Mouse (Mus musculus) embryo, embryonic 11.5 days (tissue): ENCODE results near the gene Nsrp1.
A peak's percentile ranks its signal among the peaks of the same experiment; 100 is the strongest.

Experiments
- DNase-seq: peaks from one replicate; pipeline ENCODE4 v3.0.0-alpha.2; 2012; ENCODE audit warnings: low read depth, low spot score

Nsrp1 gene

GRCm38 (mm10) chr11:77042816-77043215 lies 35.4 kb downstream of the Nsrp1 start:
- DNase-seq = no peak

DNA sequence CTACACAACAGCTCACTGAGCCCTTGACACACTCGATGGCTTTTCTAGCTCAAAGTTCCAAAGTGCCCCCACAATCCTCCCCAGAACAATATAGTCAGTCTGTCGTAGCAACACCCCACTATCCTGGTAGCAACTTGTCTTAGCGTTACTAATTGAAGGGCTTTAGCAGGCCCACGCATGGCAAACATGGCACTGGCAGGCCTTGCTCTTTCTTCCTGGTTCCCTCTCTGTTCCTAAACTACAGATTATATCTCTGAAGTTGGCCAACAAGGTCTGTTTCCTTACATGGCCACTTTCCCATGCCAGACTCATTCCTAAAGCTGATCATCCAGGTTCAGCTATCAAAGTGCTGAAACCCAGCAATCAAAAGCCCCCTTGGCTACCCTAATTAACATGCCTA lies 36.3 kb downstream of the Nsrp1 start:
- no peak for DNase-seq

DNA sequence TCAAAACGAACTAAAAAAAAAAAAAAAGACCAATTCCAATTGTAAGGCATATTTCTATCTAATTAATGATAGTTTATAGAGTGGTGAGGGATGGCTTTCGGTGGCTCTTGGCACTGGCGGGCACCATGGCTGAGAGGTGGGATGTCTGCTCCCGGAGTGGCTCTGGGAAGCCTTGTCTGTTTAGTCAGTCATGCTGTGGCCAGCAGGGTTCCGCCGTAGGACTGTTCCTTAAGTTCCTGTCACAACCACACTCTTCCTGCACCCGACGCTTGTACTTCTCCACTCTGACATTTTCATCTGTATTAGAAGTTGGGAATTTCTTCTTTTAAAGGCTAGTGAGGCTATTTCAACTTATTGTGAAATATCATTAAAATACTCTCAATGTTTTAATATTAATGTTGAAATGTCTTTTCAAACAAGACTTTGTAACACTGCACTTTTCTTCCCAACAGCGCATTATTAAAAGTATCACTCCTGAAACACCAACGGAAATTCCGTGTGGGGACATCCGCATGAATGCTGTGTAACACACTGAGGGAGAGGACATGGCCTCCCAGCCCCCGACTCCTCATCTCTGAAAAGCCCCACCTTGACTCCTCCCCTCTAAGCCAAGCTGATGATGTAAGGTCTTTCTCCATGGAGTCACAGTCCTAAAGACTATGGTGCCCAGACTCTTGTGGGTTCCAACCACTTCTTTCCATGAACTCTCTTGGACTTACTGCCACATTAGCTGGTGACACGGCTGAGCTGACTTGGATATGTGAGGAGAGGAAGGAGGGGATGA lies 46.9 kb downstream of the Nsrp1 start:
- no peak for DNase-seq

DNA sequence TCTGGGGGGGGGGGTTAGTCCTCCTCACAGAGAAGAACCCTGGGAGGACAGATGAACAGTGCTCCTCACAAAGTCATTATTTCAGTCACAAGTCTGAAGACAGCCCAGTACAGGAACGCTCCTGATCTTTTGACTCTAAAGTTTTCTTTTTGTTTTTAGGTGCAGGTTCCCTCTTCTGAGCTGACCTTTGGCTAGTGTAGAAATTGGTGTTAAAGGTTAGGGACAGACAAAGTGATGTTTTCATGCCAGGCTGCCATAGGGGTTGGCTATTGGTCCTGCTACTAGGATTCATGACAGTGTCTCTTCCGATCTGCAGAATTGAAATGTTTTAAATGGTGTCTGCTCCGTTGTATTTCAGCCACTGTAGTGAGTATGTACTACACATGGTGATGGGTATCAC lies 50.1 kb downstream of the Nsrp1 start:
- no peak for DNase-seq

DNA sequence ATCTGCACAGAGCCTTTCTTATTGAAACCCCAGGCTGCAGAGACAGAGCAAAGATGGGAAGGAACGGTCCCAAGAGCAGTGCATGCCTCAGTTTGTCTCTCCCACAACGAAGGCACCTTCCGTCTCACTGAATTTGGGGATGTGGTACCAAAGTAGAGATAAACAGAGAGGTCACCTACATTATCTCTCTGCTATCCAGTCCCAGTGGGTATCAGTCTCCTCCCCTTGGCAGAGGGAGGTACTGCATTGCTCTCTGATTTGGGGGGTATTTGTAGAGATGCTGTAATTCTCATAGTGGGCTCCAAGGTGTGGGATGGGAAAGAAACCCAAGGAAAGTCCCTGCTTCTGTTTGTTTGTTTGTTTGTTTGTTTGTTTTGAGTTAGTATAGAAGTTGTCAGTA lies 51.7 kb downstream of the Nsrp1 start:
- no peak for DNase-seq

GRCm38 (mm10) chr11:77021749-77022396 lies 56.4 kb downstream of the Nsrp1 start:
- DNase-seq = no peak

GRCm38 (mm10) chr11:77019539-77019938 lies 58.7 kb downstream of the Nsrp1 start:
- no peak for DNase-seq

DNA sequence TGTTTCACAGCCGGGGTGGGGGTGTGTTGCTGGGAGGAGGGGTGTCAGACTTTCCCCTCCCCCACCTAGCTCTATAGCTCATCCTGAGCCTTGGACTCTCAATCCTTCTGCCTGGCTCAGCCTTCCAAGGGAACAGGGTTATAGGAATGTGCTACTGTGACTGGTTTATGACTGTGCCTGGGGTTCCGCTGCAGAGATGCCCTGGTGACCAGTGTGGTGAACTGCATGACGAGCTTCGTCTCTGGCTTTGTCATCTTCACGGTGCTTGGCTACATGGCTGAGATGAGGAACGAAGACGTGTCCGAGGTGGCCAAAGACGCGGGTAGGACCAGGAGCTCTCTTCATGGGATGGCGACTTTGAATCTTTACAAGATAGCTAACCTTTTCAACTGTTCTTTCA lies 60.2 kb downstream of the Nsrp1 start:
- DNase-seq = no peak

DNA sequence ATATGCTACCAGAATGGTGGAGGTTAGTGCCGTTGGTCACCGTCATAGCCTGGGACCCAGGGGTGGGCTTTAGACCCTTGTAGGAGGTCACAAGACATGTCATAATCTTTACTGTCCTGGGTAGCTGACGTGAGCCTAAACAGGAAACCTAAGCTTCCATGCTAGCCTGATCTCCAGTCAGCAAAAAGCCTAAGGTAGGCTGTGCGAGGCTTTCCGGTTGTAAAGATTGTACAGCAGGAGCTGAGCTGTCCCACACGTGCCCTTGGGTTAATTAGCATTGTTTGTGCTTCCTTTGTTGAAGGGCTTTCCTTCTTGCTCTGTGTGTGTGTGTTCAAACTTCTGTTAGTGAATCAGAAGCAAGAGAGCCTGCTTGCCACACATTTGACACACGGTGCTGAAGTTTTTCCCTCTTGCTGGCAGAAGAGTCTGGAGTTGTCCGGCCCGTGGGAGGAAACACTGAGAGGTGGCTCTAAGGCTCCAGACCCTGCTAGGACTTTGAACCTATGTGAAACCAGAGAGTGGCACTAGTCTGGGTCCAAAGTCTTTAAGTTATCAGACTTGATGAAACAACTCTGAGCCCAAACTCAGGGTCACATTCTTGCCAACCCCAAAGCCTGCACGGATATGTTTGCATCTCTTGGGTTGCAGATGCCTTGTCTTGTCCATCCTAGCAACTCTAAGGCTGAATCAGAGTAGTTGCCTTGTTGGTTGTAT lies 67.3 kb downstream of the Nsrp1 start:
- DNase-seq = no peak

- DNase-seq = no peak
Measured at GRCm38 (mm10) chr11:77009069-77010025, 68.9 kb downstream of the Nsrp1 start.

DNA sequence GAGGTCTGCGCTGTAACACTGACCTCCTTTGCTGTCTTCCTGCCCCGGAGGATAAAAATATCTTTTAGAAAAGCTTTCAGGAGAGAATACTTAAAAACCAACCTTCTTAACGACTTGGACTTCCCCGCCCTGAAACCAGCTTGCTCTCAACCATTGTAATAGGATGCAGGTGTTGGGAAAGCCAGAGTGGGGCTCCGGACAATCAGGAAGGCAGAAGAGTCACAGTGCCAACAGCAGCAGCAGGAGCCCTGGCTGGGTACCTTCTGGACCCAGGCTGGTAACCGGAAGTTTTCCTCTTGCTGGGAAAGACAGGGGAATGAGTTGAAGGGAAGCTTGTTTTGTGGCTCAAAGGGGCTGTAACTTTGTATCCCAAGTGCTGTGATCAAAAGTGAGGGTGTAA lies 71.6 kb downstream of the Nsrp1 start:
- DNase-seq = no peak

DNA sequence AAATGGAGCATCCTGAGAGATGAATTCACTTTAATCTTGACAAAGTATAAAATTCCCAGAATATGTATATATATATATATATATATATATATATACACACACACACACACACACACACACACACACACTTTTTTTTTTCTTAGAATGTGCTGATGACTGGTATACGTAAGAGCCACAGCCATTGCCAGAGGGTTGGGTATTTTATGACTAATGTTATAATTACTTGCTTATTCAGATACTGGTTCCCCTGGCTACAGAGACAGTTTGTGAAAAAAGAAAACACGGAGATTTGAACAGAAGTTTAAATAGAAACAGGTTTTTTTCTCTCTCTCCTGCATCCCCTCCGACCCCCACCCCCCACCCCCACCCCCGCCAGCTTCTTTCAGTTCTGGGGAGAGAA lies 72.4 kb downstream of the Nsrp1 start:
- no peak for DNase-seq

- DNase-seq = no peak
Measured at GRCm38 (mm10) chr11:77002361-77002760, 75.9 kb downstream of the Nsrp1 start.

DNA sequence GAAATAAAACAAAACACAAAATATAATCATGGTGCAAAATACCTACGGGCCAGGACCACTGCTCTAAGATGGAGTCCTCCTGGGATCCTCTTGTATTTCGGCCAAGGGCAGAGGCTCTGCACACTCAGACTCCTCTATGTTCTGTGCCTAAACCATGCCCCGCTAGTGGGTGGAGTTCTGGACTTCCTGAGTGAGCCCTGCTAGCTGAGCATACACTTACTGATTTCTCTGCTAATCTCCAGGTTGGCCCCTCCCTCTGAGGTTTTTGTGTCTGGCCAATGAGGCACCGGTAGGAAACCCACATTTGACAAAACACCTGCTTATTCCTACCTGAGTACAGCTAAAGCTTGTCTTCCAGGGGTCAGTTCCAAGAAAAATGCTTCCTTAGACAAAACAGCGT lies 77.5 kb downstream of the Nsrp1 start:
- DNase-seq = no peak

GRCm38 (mm10) chr11:76998705-76999226 lies 79.5 kb downstream of the Nsrp1 start:
- DNase-seq = no peak

GRCm38 (mm10) chr11:76997916-76998704 lies 80.1 kb downstream of the Nsrp1 start, which contains the start of gene Slc6a4:
Gene Slc6a4 (plus strand): TSS chr11:76998603.
- DNase-seq = no peak

- DNase-seq = peak; percentile 69
Measured at GRCm38 (mm10) chr11:76997305-76997704, 80.9 kb downstream of the Nsrp1 start.

- DNase-seq = no peak
Measured at GRCm38 (mm10) chr11:76995966-76996672, 82.1 kb downstream of the Nsrp1 start.
